Mouse (Mus musculus) MEL (cell line): ENCODE results near the gene Aebp1.

Source experiments
- CHD1 ChIP-seq: IDR thresholded peaks from 2 replicates; pipeline ENCODE4 v1.6.1; 2012; ENCODE audit warnings: low read depth, mild to moderate bottlenecking, inconsistent platforms, low read length, improper control_type of control experiment
- CTCF ChIP-seq, 3 experiments: IDR thresholded peaks in 2 of 3; conservative IDR thresholded peaks in 1 of 3; 2 replicates each; pipeline ENCODE4 v1.5.1; 2011 to 2012; ENCODE audit warnings: low read length in 3 of 3, low read depth in 2 of 3, mild to moderate bottlenecking in 2 of 3, improper control_type of control experiment in 1 of 3, inconsistent platforms in 1 of 3, mixed read lengths in 1 of 3, moderate library complexity in 1 of 3; ENCODE audit not compliant: control insufficient read depth in 1 of 3, insufficient read depth in 1 of 3, poor library complexity in 1 of 3, severe bottlenecking in 1 of 3
- EP300 ChIP-seq, 2 experiments: IDR thresholded peaks; 2 replicates each; pipeline ENCODE4 v1.6.1; 2011; ENCODE audit warnings: improper control_type of control experiment in 2 of 2, low read length in 2 of 2, low read depth in 1 of 2, mild to moderate bottlenecking in 1 of 2
- MAFK ChIP-seq: IDR thresholded peaks from 2 replicates; pipeline ENCODE4 v1.6.1; 2011; ENCODE audit warnings: low read depth, mild to moderate bottlenecking, low read length, improper control_type of control experiment, borderline replicate concordance
- MAZ ChIP-seq: IDR thresholded peaks from 2 replicates; pipeline ENCODE4 v1.6.1; 2012; ENCODE audit warnings: low read depth, mild to moderate bottlenecking, inconsistent platforms, low read length, improper control_type of control experiment
- MYC ChIP-seq: IDR thresholded peaks from 2 replicates; pipeline ENCODE4 v1.6.1; 2011; ENCODE audit warnings: low read depth, mild to moderate bottlenecking, low read length, improper control_type of control experiment, moderate library complexity
- POLR2A ChIP-seq, 2 experiments: IDR thresholded peaks; 2 replicates each; pipeline ENCODE4 v1.6.1; 2011 to 2012; ENCODE audit warnings: low read length in 2 of 2, mild to moderate bottlenecking in 2 of 2, control low read depth in 1 of 2, improper control_type of control experiment in 1 of 2, low read depth in 1 of 2, moderate library complexity in 1 of 2; ENCODE audit not compliant: control insufficient read depth in 1 of 2, insufficient read depth in 1 of 2, poor library complexity in 1 of 2
- SIN3A ChIP-seq: IDR thresholded peaks from 2 replicates; pipeline ENCODE4 v1.6.1; 2012; ENCODE audit warnings: low read length, improper control_type of control experiment, inconsistent platforms
- UBTF ChIP-seq: IDR thresholded peaks from 2 replicates; pipeline ENCODE4 v1.6.1; 2012; ENCODE audit warnings: low read depth, mild to moderate bottlenecking, inconsistent platforms, low read length, improper control_type of control experiment, moderate library complexity, borderline replicate concordance; ENCODE audit not compliant: insufficient read depth

DNA sequence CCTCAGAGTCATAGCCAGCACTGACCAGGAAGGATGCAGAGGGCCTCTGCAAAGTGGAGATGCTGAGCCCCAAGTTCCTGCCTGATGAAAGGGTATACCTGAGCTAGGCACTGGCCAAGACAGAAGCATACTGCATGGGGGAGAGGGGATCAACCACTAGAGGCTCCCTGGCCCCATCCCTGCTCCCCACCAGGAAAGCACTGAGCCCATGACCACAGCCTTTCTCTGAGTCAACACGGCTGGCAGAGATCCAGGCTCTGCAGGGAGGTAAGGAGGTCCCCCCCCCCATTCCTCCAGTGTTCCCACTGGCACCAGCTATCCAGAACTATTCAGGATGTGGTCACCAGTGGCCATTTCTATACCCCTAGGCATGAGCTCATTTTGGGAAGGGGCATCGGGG is 12.4 kb upstream of the Aebp1 start:
- TF ChIP-seq MYC: no peak
- no peak for TF ChIP-seq EP300 (IDR thresholded peaks at IDR 0.05; ENCODE audit: low read depth in 1 of 2, low read length in 2 of 2)
- no peak for TF ChIP-seq MAFK
- TF ChIP-seq UBTF: no peak
- no peak for TF ChIP-seq MAZ
- TF ChIP-seq POLR2A (IDR thresholded peaks at IDR 0.05; ENCODE audit: control insufficient read depth in 1 of 2, insufficient read depth in 1 of 2, low read depth in 1 of 2, low read length in 2 of 2, poor library complexity in 1 of 2): no peak
- TF ChIP-seq CHD1: no peak
- TF ChIP-seq SIN3A: no peak
- no peak for TF ChIP-seq CTCF (IDR thresholded peaks at IDR 0.05 in 2 of 3, conservative IDR thresholded peaks at IDR 0.05 in 1 of 3; ENCODE audit: control insufficient read depth in 1 of 3, insufficient read depth in 1 of 3, low read depth in 2 of 3, low read length in 3 of 3, poor library complexity in 1 of 3, severe bottlenecking in 1 of 3)
